Mouse (Mus musculus) thymus, postnatal 0 days (tissue): ENCODE results near the gene Exoc1. TPM values are rescaled to one million over a fixed set of nuclear protein-coding genes. Genes with fewer than 3 reads are reported as not detected.

ENCODE experiments used
- DNase-seq: peaks from one replicate; pipeline ENCODE4 v3.0.0-alpha.2; 2015; ENCODE audit warnings: low spot score
- polyA plus RNA-seq: library from polyadenylated mRNA; unstranded; fragments of >200 nt; fragmentation: Nextera tagmentation; extraction: Ambion mirVana; gene quantifications from 2 replicates; pipeline ENCODE4 v1.2.1, GENCODE M21; 2015

Exoc1 gene
- polyA plus RNA-seq, 1 experiment from 2014 or later: 28.6 TPM

- no peak for DNase-seq
Measured at GRCm38 (mm10) chr5:76609702-76610370, 80.7 kb downstream of the Exoc1 start.

GRCm38 (mm10) chr5:76612867-76613499, 83.9 kb downstream of the Exoc1 start:
- no peak for DNase-seq

GRCm38 (mm10) chr5:76615276-76615675, 86.2 kb downstream of the Exoc1 start:
- DNase-seq: no peak

GRCm38 (mm10) chr5:76616196-76616747, 87.2 kb downstream of the Exoc1 start:
- DNase-seq: no peak

GRCm38 (mm10) chr5:76618750-76619149, 89.6 kb downstream of the Exoc1 start:
- DNase-seq: no peak

Other genes starting within 250 kb of the Exoc1 start
- gene Clock, start 224.5 kb upstream of the Exoc1 start, polyA plus RNA-seq: 3.7 and 5.6 TPM in 2 replicates
- not detected in 2 replicates for gene Pdcl2, start 198.2 kb upstream of the Exoc1 start, polyA plus RNA-seq
- gene Nmu, start 165.5 kb upstream of the Exoc1 start, polyA plus RNA-seq: 0.15 TPM in 1 of 2 replicates, not detected in the other
- not detected in 2 replicates for gene Gm7271, start 45.3 kb upstream of the Exoc1 start, polyA plus RNA-seq
- gene Cep135, start 59.4 kb downstream of the Exoc1 start, polyA plus RNA-seq: 8.0 and 8.8 TPM in 2 replicates
- gene C530008M17Rik, start 127.2 kb downstream of the Exoc1 start, polyA plus RNA-seq: 0.33 and 0.99 TPM in 2 replicates